Mouse (Mus musculus): ENCODE measurements around the gene Frmpd4. TPM values are rescaled to one million over a fixed set of nuclear protein-coding genes. Genes with fewer than 3 reads are reported as not detected.

The Frmpd4 gene
- total RNA-seq, 1 experiment from 2014 or later: not detected

GRCm38 (mm10) chrX:168158866-168159265, 418.2 kb downstream of the Frmpd4 start:
- ATAC-seq (replicated peaks; ENCODE audit: low read depth, poor library complexity, severe bottlenecking): no peak

DNA sequence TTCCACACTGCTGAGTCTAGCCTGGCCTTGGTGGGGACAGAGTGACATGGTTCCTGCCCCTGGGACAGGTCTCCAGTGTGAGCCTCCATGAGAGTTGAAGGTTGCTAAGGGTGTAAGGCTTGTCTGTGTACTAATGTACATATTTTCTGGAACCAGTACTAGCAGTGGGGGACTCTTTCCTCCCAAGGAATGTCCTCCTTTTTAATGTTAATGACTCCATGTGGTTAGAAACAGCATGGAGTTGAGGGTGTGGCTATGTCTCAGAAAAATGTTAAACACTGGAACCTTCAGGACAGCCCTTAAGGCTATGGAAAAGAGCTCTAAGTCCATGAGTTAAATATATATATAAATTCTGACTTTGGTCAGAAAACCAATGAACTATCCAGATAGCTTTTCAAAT, 436.0 kb downstream of the Frmpd4 start:
- ATAC-seq (replicated peaks; ENCODE audit: low read depth, poor library complexity, severe bottlenecking): no peak

GRCm38 (mm10) chrX:168124043-168124442, 453.0 kb downstream of the Frmpd4 start:
- no peak for ATAC-seq (replicated peaks; ENCODE audit: low read depth, poor library complexity, severe bottlenecking)

- no peak for ATAC-seq (replicated peaks; ENCODE audit: low read depth, poor library complexity, severe bottlenecking)
Measured at GRCm38 (mm10) chrX:168123589-168123965, 453.5 kb downstream of the Frmpd4 start.

- no peak for ATAC-seq (replicated peaks; ENCODE audit: low read depth, poor library complexity, severe bottlenecking)
Measured at GRCm38 (mm10) chrX:168122806-168123588, 454.0 kb downstream of the Frmpd4 start.

- no peak for ATAC-seq (replicated peaks; ENCODE audit: low read depth, poor library complexity, severe bottlenecking)
Measured at GRCm38 (mm10) chrX:168041589-168041988, 535.4 kb downstream of the Frmpd4 start.

GRCm38 (mm10) chrX:168020574-168021145, 556.4 kb downstream of the Frmpd4 start:
- no peak for ATAC-seq (replicated peaks; ENCODE audit: low read depth, poor library complexity, severe bottlenecking)

GRCm38 (mm10) chrX:168017792-168018191, 559.2 kb downstream of the Frmpd4 start:
- no peak for ATAC-seq (replicated peaks; ENCODE audit: low read depth, poor library complexity, severe bottlenecking)

DNA sequence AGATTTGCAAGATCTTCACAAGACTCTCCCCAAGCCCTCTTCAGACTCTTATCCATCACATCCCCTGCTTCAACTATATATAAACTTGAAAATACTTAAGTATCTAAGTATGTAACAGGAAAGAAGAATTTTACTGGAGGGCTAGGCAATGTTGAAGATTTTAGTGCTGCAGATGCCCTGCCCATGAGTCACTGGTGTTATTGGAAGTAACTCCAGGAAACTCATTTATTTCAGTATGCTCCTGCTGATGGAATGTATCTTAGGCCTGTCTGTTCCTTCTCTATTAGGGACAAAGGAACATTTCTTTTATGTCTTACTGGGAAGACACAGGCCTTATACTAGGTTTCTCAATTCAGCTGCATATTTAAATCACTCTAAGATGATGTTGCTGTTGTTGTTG, 592.2 kb downstream of the Frmpd4 start:
- no peak for ATAC-seq (replicated peaks; ENCODE audit: low read depth, poor library complexity, severe bottlenecking)

DNA sequence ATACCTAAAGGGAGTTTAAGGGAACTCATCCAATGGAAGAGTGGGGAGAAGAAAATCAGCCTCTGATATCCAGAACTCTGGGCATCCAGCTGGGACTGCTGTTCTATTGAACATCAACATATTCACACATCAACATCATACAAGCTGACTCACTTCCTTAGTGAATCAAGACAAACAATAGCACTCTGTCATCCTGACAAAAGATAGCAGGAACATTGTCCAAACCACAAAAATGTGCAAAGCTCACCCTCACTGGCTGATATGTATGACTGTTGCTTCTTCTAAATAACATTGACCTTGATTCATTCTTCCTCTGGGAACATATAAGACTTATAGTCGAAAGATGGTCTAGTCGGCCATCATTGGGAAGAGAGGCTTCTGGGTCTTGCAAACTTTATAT, 625.8 kb downstream of the Frmpd4 start:
- no peak for ATAC-seq (replicated peaks; ENCODE audit: low read depth, poor library complexity, severe bottlenecking)

DNA sequence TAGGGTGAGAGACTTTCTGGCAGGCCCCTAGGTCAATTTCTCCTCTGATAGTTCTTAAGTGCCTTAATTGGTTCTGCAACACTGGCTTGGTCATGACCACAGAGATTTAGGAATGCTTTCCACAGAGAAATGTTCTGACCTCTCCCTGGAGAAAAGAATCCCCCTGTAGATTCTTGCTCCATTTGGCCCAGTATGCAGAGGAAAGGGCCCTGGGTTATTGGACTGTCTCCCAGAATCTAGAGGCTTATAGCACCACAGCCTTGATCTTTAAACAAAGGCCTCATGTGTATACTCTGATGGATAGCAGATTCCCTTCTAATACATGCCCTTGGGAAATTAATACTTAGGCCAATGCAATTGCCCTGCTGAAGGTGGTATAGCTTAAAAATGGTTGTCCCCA, 667.5 kb downstream of the Frmpd4 start:
- ATAC-seq (replicated peaks; ENCODE audit: low read depth, poor library complexity, severe bottlenecking): no peak

- no peak for ATAC-seq (replicated peaks; ENCODE audit: low read depth, poor library complexity, severe bottlenecking)
Measured at GRCm38 (mm10) chrX:167901046-167901445, 676.0 kb downstream of the Frmpd4 start.

DNA sequence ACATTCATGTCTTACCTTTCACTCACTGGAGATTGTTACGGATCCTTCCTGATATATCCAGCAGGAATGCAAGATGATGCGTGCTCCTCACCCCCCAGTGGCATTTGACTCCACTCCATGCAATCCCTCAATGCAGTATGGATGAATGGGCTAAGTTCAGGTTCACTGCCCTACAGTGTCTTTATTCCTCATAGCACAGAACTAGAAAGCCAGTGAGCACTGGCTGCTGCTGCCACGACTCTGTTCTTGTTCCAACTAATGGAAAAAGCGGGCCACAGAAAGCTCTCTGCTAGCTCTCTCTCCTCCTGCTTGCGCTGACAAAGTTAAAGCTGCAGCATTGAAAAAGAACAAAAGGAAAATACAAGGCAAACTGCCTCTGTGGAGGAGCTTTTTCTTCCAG, 722.2 kb downstream of the Frmpd4 start:
- ATAC-seq (replicated peaks; ENCODE audit: low read depth, poor library complexity, severe bottlenecking): no peak

GRCm38 (mm10) chrX:167832543-167832942, 744.5 kb downstream of the Frmpd4 start:
- no peak for ATAC-seq (replicated peaks; ENCODE audit: low read depth, poor library complexity, severe bottlenecking)

GRCm38 (mm10) chrX:167828456-167828855, 748.6 kb downstream of the Frmpd4 start:
- no peak for ATAC-seq (replicated peaks; ENCODE audit: low read depth, poor library complexity, severe bottlenecking)

GRCm38 (mm10) chrX:167817363-167817762, 759.7 kb downstream of the Frmpd4 start:
- peak; percentile 81 for ATAC-seq (replicated peaks; ENCODE audit: low read depth, poor library complexity, severe bottlenecking)

DNA sequence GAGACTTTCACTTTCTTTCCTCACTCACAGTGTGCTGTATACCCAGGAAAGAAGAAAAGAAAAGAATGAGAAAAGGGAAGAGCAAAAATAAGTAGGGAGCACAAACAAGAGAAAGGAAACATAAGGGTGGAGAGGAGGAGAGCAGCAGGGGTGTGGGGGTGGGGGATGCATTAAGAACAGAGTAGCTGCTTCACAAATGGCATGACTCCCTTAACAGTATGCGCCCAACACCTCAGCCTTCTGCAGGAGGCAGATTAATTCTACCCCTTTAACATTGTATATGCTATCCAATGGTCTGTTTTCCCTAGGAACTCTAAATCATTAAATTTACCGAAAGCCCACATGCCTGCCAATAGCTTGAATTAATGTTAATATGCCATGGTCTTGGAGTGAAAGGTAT, 766.9 kb downstream of the Frmpd4 start:
- no peak for ATAC-seq (replicated peaks; ENCODE audit: low read depth, poor library complexity, severe bottlenecking)

GRCm38 (mm10) chrX:167808572-167808971, 768.5 kb downstream of the Frmpd4 start:
- ATAC-seq (replicated peaks; ENCODE audit: low read depth, poor library complexity, severe bottlenecking): no peak

GRCm38 (mm10) chrX:167788737-167789136, 788.3 kb downstream of the Frmpd4 start:
- ATAC-seq (replicated peaks; ENCODE audit: low read depth, poor library complexity, severe bottlenecking): peak; percentile 87

DNA sequence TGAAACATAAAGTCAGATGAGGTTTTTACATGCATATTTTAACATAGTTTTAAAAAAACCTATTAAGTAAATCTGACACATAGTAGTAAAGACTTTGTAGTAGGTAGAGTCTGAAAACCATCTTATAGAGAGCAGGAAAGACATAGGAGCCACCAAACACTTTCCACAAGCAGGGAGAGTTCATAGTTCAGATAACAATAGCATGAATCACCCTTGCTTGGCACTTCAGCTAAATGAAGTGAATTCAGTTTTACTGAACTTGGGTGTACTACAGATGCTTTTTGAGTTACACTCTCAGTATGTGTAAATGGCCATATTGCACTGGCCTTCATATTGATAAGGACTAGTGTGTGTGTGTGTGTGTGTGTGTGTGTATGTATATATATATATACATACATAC, 793.5 kb downstream of the Frmpd4 start:
- ATAC-seq (replicated peaks; ENCODE audit: low read depth, poor library complexity, severe bottlenecking): no peak

DNA sequence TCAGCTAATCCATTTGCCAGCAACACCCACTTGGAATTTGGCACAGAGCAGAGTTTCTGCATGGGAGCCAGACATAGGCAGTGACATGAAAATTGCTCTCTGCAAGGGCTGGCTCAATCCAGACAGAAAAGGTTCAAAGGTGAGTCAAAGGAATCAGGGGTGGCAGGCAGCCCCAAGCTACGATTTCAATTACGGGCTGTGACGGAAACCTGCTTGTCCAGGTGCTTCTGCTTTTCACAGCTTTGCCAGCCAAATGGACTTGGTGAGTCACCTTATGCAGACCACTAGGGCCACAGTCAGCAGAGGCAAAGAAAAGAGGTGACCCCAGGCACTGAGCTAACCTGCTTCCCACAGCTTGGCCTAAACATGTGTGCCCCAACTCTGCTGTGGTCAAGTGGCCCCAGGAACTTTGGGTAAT, 857.5 kb downstream of the Frmpd4 start:
- no peak for ATAC-seq (replicated peaks; ENCODE audit: low read depth, poor library complexity, severe bottlenecking)

DNA sequence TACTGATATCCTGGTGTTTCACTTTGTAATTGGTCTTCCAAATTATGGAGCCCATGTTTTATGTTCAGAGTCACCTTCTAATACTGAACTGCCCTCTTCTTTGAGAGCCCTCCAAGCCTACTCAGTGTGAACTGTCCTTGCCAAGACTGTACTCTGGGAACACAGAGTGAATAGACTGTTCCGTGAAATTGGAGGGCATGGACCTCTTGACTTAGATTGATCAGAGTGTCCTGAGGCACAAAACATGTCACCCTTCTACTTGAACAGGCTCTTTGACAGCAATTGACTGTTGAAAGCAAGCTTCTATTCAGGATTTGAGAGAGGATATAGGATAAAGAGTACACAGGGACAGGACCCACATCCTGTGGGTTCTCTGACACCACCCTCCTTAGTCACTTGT, 857.9 kb downstream of the Frmpd4 start:
- no peak for ATAC-seq (replicated peaks; ENCODE audit: low read depth, poor library complexity, severe bottlenecking)

Data from common myeloid progenitor, adult 5-6 weeks (primary cell).